Mouse (Mus musculus) myocyte (in vitro differentiated cells): ENCODE results near the gene Arhgap11a. TPM values are rescaled to one million over a fixed set of nuclear protein-coding genes. Genes with fewer than 3 reads are reported as not detected.

Source experiments
- H3K27me3 ChIP-seq: one replicate; pipeline ENCODE4 v1.6.1; 2011; ENCODE audit not compliant: control insufficient read depth, insufficient read depth, insufficient read length
- H3K36me3 ChIP-seq: one replicate; pipeline ENCODE4 v1.6.1; 2011; ENCODE audit not compliant: control insufficient read depth, insufficient read depth
- H3K4me2 ChIP-seq: one replicate; pipeline ENCODE4 v1.6.1; 2011; ENCODE audit warnings: low read depth, control low read depth
- H3K4me3 ChIP-seq: one replicate; pipeline ENCODE4 v1.5.1; 2011; ENCODE audit warnings: mild to moderate bottlenecking, control low read depth, moderate library complexity
- H3K79me2 ChIP-seq: one replicate; pipeline ENCODE4 v1.6.1; 2011; ENCODE audit not compliant: control insufficient read depth, insufficient read depth
- H3ac ChIP-seq: one replicate; pipeline ENCODE4 v1.6.1; 2011; ENCODE audit not compliant: control insufficient read depth, insufficient read length
- CEBPB ChIP-seq: IDR thresholded peaks from 2 replicates; pipeline ENCODE4 v1.6.1; 2011; ENCODE audit warnings: mild to moderate bottlenecking, moderate library complexity; ENCODE audit not compliant: poor library complexity, insufficient read depth, severe bottlenecking
- E2F4 ChIP-seq: IDR thresholded peaks from one replicate; pipeline ENCODE4 v1.6.1; 2011; ENCODE audit warnings: mild to moderate bottlenecking, control low read depth, moderate library complexity; ENCODE audit not compliant: insufficient read depth
- MAX ChIP-seq: IDR thresholded peaks from one replicate; pipeline ENCODE4 v1.6.1; 2011; ENCODE audit warnings: low read depth, mild to moderate bottlenecking, control low read depth
- MYOD1 ChIP-seq, 3 experiments: IDR thresholded peaks; one replicate each; pipeline ENCODE4 v1.6.1; 2011; ENCODE audit warnings: control low read depth in 2 of 3, low read depth in 2 of 3, mild to moderate bottlenecking in 2 of 3, moderate library complexity in 1 of 3; ENCODE audit not compliant: insufficient read length in 2 of 3, control insufficient read depth in 1 of 3
- MYOG ChIP-seq, 3 experiments: IDR thresholded peaks; one replicate each; pipeline ENCODE4 v1.6.1; 2011; ENCODE audit warnings: control low read depth in 2 of 3, low read depth in 2 of 3, mild to moderate bottlenecking in 2 of 3; ENCODE audit not compliant: insufficient read length in 2 of 3, control insufficient read depth in 1 of 3, insufficient read depth in 1 of 3
- POLR2A ChIP-seq: IDR thresholded peaks from one replicate; pipeline ENCODE4 v1.6.1; 2011; ENCODE audit warnings: low read depth, mild to moderate bottlenecking, control low read depth, moderate library complexity; ENCODE audit not compliant: insufficient read length
- POLR2AphosphoS2 ChIP-seq: IDR thresholded peaks from one replicate; pipeline ENCODE4 v1.6.1; 2011; ENCODE audit warnings: low read depth, control low read depth; ENCODE audit not compliant: insufficient read length
- REST ChIP-seq: IDR thresholded peaks from one replicate; pipeline ENCODE4 v1.6.1; 2011; ENCODE audit warnings: mild to moderate bottlenecking, control low read depth, moderate library complexity; ENCODE audit not compliant: insufficient read depth, insufficient read length
- SRF ChIP-seq: IDR thresholded peaks from one replicate; pipeline ENCODE4 v1.6.1; 2011; ENCODE audit warnings: low read depth; ENCODE audit not compliant: control insufficient read depth, insufficient read length
- TCF12 ChIP-seq: IDR thresholded peaks from one replicate; pipeline ENCODE4 v1.6.1; 2011; ENCODE audit warnings: mild to moderate bottlenecking, control low read depth; ENCODE audit not compliant: poor library complexity, insufficient read depth, severe bottlenecking
- TCF3 ChIP-seq: IDR thresholded peaks from one replicate; pipeline ENCODE4 v1.6.1; 2011; ENCODE audit warnings: low read depth, control low read depth; ENCODE audit not compliant: insufficient read length
- USF1 ChIP-seq: IDR thresholded peaks from one replicate; pipeline ENCODE4 v1.6.1; 2011; ENCODE audit warnings: low read depth, mild to moderate bottlenecking, control low read depth, moderate library complexity
- polyA plus RNA-seq: library from polyadenylated mRNA; unstranded; fragments of >200 nt; fragmentation: generic; extraction: Trizol; gene quantifications from one replicate; pipeline ENCODE4 v1.2.1, GENCODE M21; 2012; ENCODE audit warnings: missing spikeins

Arhgap11a gene
- polyA plus RNA-seq, 1 experiment, result 6.8 TPM

DNA sequence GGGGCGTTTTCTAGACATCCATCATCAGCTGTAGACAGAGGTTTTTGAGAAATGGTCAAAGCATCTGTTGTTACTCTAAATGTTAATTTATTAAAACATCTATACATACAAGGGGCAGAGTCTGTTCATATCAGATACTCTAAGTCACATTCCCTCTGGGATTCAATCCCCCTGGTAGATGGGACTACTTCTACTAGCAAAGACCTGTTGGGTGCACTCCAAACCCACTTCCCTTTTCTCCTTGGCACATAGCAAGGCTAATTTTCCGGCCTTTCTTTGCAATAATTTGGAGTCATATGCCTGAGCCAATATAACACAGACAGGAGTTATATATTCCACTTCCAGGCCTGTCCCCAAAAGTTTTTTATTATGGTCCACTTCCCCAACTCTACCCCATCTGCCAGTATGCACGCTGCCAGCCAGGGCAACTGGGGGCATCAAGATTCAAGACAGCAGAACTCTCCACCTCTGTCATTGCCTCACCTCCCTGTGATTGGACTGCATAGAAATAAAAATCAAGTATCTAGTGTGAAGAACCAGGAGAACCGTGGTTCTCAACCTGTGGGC is 59.6 kb downstream of the Arhgap11a start:
- Histone ChIP-seq H3K79me2 (no peaks in the 10 kb centered on the region), H3ac (no peak overlapping the region), H3K4me2 (no peak overlapping the region), H3K27me3 (no peaks in the 10 kb centered on the region), H3K36me3 (no peaks in the 10 kb centered on the region), H3K4me3 (no peak overlapping the region)
- no peak for TF ChIP-seq E2F4
- TF ChIP-seq TCF12, result no peak
- TF ChIP-seq MYOG (IDR thresholded peaks at IDR 0.05; ENCODE audit: control insufficient read depth in 1 of 3, insufficient read depth in 1 of 3, insufficient read length in 2 of 3, low read depth in 2 of 3), result no peak
- no peak for TF ChIP-seq MAX
- TF ChIP-seq SRF, result no peak
- no peak for TF ChIP-seq MYOD1 (IDR thresholded peaks at IDR 0.05; ENCODE audit: control insufficient read depth in 1 of 3, insufficient read length in 2 of 3, low read depth in 2 of 3)
- TF ChIP-seq TCF3, result no peak
- TF ChIP-seq POLR2AphosphoS2, result no peak
- TF ChIP-seq CEBPB, result no peak
- no peak for TF ChIP-seq REST
- TF ChIP-seq POLR2A, result no peak
- TF ChIP-seq USF1, result no peak

DNA sequence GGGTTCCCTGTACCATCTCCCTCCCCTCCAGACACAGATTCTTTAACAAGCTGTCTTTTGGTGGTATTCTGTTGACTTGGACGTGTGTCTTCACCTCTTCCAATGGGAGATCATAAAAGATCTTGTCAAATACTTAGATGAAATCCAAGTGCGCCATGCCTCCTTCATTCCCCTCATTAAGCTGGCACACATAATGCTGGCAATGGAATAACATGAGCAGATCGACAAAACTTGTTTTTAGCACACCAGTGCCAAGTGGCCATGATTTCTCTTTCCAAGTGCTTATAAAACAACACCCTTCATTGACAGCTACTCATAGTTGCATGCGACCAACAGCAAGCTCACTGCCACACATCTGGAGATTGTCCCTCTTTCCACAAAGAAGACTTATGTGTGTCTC is 60.6 kb downstream of the Arhgap11a start:
- no peak for TF ChIP-seq MYOD1 (IDR thresholded peaks at IDR 0.05; ENCODE audit: control insufficient read depth in 1 of 3, insufficient read length in 2 of 3, low read depth in 2 of 3)
- TF ChIP-seq USF1, result no peak
- no peak for TF ChIP-seq SRF
- no peak for TF ChIP-seq CEBPB
- TF ChIP-seq MAX, result no peak
- no peak for TF ChIP-seq TCF12
- no peak for TF ChIP-seq E2F4
- TF ChIP-seq REST, result no peak
- no peak for TF ChIP-seq POLR2A
- TF ChIP-seq TCF3, result no peak
- TF ChIP-seq MYOG (IDR thresholded peaks at IDR 0.05; ENCODE audit: control insufficient read depth in 1 of 3, insufficient read depth in 1 of 3, insufficient read length in 2 of 3, low read depth in 2 of 3), result no peak
- no peak for TF ChIP-seq POLR2AphosphoS2
- no peak overlapping the region for H3K4me3 ChIP-seq
- H3K79me2 ChIP-seq, result no peaks in the 10 kb centered on the region
- H3K27me3 ChIP-seq, result no peaks in the 10 kb centered on the region
- no peak overlapping the region for H3K4me2 ChIP-seq
- no peak overlapping the region for H3ac ChIP-seq
- no peaks in the 10 kb centered on the region for H3K36me3 ChIP-seq

DNA sequence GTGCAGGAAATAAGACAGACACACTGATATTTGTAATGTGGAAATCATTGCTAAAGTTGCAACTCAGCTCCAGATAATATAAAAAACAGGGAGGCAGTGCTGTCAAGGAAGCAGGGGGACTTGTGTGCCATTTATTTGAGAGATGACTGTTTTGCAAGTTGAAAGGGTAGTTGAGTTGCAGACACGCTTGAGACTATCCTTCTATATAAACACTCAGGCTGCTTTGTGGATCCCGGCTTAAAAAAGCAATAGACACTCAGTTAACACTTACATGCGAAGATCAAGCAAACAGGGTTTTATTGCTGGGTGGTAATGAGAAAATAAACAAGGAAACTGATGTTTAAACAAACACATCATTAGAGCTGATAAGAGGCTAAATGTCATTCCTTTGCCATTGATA is 63.6 kb downstream of the Arhgap11a start:
- no peak for TF ChIP-seq POLR2AphosphoS2
- H3K79me2 ChIP-seq, result no peaks in the 10 kb centered on the region
- no peak overlapping the region for H3K4me3 ChIP-seq
- H3K4me2 ChIP-seq, result no peak overlapping the region
- no peaks in the 10 kb centered on the region for H3K27me3 ChIP-seq
- no peak overlapping the region for H3ac ChIP-seq
- H3K36me3 ChIP-seq, result no peaks in the 10 kb centered on the region

DNA sequence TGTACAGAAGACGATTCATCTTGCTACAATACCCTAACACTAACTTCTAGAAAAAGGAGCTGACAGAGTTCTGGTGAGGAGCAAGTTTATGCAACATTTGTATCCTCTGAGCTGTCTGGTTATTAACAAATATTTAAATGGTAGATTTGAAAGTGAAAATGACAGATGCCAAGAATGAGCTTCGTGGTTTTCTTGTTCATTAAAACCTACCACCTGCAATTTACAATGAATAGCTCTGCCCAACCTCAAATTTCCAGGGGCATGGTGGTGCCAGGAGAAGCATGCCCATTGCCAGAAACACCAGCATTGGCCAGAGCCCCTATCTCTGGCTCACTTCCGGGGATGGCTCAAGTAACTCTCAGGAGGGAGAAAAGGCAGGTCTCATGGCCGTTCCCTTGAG is 66.9 kb downstream of the Arhgap11a start:
- Histone ChIP-seq H3K27me3 (no peaks in the 10 kb centered on the region), H3K79me2 (no peaks in the 10 kb centered on the region), H3ac (no peak overlapping the region), H3K36me3 (no peaks in the 10 kb centered on the region), H3K4me2 (no peak overlapping the region), H3K4me3 (no peak overlapping the region)
- TF ChIP-seq TCF3 (no peak), E2F4 (no peak), USF1 (no peak), TCF12 (no peak), CEBPB (no peak), POLR2AphosphoS2 (no peak), SRF (no peak), REST (no peak), MYOG (IDR thresholded peaks at IDR 0.05; ENCODE audit: control insufficient read depth in 1 of 3, insufficient read depth in 1 of 3, insufficient read length in 2 of 3, low read depth in 2 of 3) (no peak), POLR2A (no peak), MYOD1 (IDR thresholded peaks at IDR 0.05; ENCODE audit: control insufficient read depth in 1 of 3, insufficient read length in 2 of 3, low read depth in 2 of 3) (no peak), MAX (no peak)

Other genes with a start within 250 kb of the Arhgap11a start
- gene Grem1, start 90.0 kb downstream of the Arhgap11a start, polyA plus RNA-seq, result 17.9 TPM
- gene Scg5, start 19.5 kb downstream of the Arhgap11a start, polyA plus RNA-seq, result 0.08 TPM
- not detected for gene Gjd2, start 165.0 kb upstream of the Arhgap11a start, polyA plus RNA-seq
- gene Actc1, start 204.9 kb upstream of the Arhgap11a start, polyA plus RNA-seq, result 2,846 TPM